Mouse (Mus musculus) bone marrow macrophage, adult 2 months (primary cell): ENCODE measurements around the gene Slc25a33.

ENCODE experiments used
- CTCF ChIP-seq: IDR thresholded peaks from 2 replicates; pipeline ENCODE4 v1.5.1; 2012; ENCODE audit warnings: low read depth, mild to moderate bottlenecking, low read length, moderate library complexity
- POLR2A ChIP-seq: IDR thresholded peaks from 2 replicates; pipeline ENCODE4 v1.6.1; 2012; ENCODE audit warnings: mild to moderate bottlenecking, low read depth, low read length, borderline replicate concordance

GRCm38 (mm10) chr4:149721163-149721562 lies 52.9 kb downstream of the Slc25a33 start:
- TF ChIP-seq CTCF: no peak
- no peak for TF ChIP-seq POLR2A
